Mouse (Mus musculus) heart, postnatal 0 days (tissue): Measurements from ENCODE around the gene Sipa1l3. TPM values are rescaled to one million over a fixed set of nuclear protein-coding genes. Genes with fewer than 3 reads are reported as not detected.

ENCODE experiments used
- ATAC-seq: fragments of 200-750 bp; cut with Nextera tagmentation; 2 replicates; pipeline ENCODE4 v1.8.0; 2017; ENCODE audit warnings: low read depth, moderate number of reproducible peaks, moderate library complexity; ENCODE audit not compliant: insufficient read depth
- DNase-seq: peaks from one replicate; pipeline ENCODE4 v3.0.0-alpha.2; 2016; ENCODE audit warnings: low spot score
- H3K27ac ChIP-seq: fragments of 300-500 bp; sonication (generic); 2 replicates; pipeline ENCODE4 v1.5.1; 2014; ENCODE audit warnings: low read depth, mild to moderate bottlenecking
- H3K27me3 ChIP-seq: fragments of 300-500 bp; sonication (generic); 2 replicates; pipeline ENCODE4 v1.6.1; 2014; ENCODE audit warnings: low read length, mixed read lengths; ENCODE audit not compliant: control insufficient read depth, insufficient read depth
- H3K36me3 ChIP-seq: fragments of 300-500 bp; sonication (generic); replicated peaks from 2 replicates; pipeline ENCODE4 v1.6.1; 2014; ENCODE audit warnings: low read length, mixed read lengths; ENCODE audit not compliant: control insufficient read depth, insufficient read depth
- H3K4me1 ChIP-seq: fragments of 300-500 bp; sonication (generic); 2 replicates; pipeline ENCODE4 v1.6.1; 2014; ENCODE audit warnings: antibody characterized with exemption; ENCODE audit not compliant: control insufficient read depth, insufficient read depth
- H3K4me2 ChIP-seq: fragments of 300-500 bp; sonication (generic); 2 replicates; pipeline ENCODE4 v1.6.1; 2014; ENCODE audit warnings: low read depth, mild to moderate bottlenecking, low read length, moderate library complexity
- H3K4me3 ChIP-seq: fragments of 300-500 bp; sonication (generic); 2 replicates; pipeline ENCODE4 v1.5.1; 2014; ENCODE audit warnings: low read depth, low read length
- H3K9ac ChIP-seq: fragments of 300-500 bp; sonication (generic); replicated peaks from 2 replicates; pipeline ENCODE4 v1.6.1; 2014; ENCODE audit warnings: low read depth, low read length, mixed read lengths
- H3K9me3 ChIP-seq: fragments of 300-500 bp; sonication (generic); replicated peaks from 2 replicates; pipeline ENCODE4 v1.6.1; 2016; ENCODE audit warnings: low read length; ENCODE audit not compliant: control insufficient read depth
- CTCF ChIP-seq: IDR thresholded peaks from 2 replicates; pipeline ENCODE4 v1.5.1; 2016; ENCODE audit warnings: antibody characterized with exemption, control low read depth, low read depth
- EP300 ChIP-seq: IDR thresholded peaks from 2 replicates; pipeline ENCODE4 v1.6.1; 2016; ENCODE audit warnings: antibody characterized with exemption, low read depth
- WGBS: fragments of 180-500 bp; shearing (Covaris S2); extraction: QIAGEN DNeasy Blood & Tissue Kit; methylation state at CpG from one replicate; pipeline ENCODE4 v1.1.7; 2014; 5-methylcytosine and 5-hydroxymethylcytosine counted together
- polyA plus RNA-seq: library from polyadenylated mRNA; unstranded; fragments of >200 nt; fragmentation: Nextera tagmentation; extraction: Ambion mirVana; gene quantifications from 2 replicates; pipeline ENCODE4 v1.2.1, GENCODE M21; 2015
- total RNA-seq: library from RNA; depleted of rRNA; stranded (reverse); fragments of >200 nt; gene quantifications from 2 replicates; pipeline ENCODE4 v1.2.3, GENCODE M21; 2014; ENCODE audit warnings: low replicate concordance

The Sipa1l3 gene
- total and polyA plus RNA-seq, 2 experiments from 2014 or later = 1.7 to 16.2 TPM

- DNase-seq (peak; percentile 68), ATAC-seq (no peak)
- Histone ChIP-seq H3K27ac (no peak overlapping the region), H3K4me2 (peak overlapping the region; percentile 28; the same call in 1 of the 2 replicates), H3K36me3 (no peaks in the 10 kb centered on the region), H3K4me3 (no peak overlapping the region), H3K9ac (no peak overlapping the region), H3K27me3 (peaks cover 80% of the 10 kb centered on the region), H3K4me1 (peaks cover 8% of the 10 kb centered on the region; the same call in 1 of the 2 replicates), H3K9me3 (no peaks in the 10 kb centered on the region)
- no peak for TF ChIP-seq CTCF
- TF ChIP-seq EP300 = no peak
- 44% methylated on average over 9 of the region's 9 CpGs for WGBS
Measured at GRCm38 (mm10) chr7:29441793-29442192, 76.6 kb downstream of the Sipa1l3 start.

DNA sequence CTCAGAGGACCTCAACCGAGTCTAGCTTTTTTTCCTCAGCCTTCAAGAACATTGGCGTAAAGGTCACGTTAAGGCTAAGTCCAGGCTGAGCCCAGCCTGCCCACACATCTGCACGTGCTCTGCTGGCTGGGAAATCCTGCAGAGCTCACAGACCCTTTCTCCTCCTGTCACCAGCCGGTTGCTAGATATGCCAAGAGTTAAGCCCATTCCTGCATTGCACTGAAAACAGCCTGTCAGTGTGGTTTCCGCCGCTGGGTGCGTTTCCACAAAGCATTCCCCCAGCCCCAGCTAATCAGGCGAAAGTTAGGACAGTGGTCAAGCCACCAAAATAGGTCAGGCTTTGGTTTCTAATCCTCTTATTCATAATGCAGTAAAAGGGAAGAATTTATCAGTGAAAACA lies 77.3 kb downstream of the Sipa1l3 start:
- H3K27ac ChIP-seq = no peak overlapping the region
- 53% methylated on average over 9 of the region's 9 CpGs for WGBS
- DNase-seq = no peak
- H3K4me1 ChIP-seq = peaks cover 15% of the 10 kb centered on the region; the same call in 1 of the 2 replicates
- H3K27me3 ChIP-seq = peaks cover 75% of the 10 kb centered on the region
- ATAC-seq = no peak
- H3K4me2 ChIP-seq = no peak overlapping the region
- H3K36me3 ChIP-seq = no peaks in the 10 kb centered on the region
- TF ChIP-seq CTCF = no peak
- TF ChIP-seq EP300 = no peak
- H3K9ac ChIP-seq = no peak overlapping the region
- no peak overlapping the region for H3K4me3 ChIP-seq
- H3K9me3 ChIP-seq = no peaks in the 10 kb centered on the region

- Histone ChIP-seq H3K4me2 (no peak overlapping the region), H3K9me3 (no peaks in the 10 kb centered on the region), H3K27ac (no peak overlapping the region), H3K9ac (no peak overlapping the region), H3K4me1 (peaks cover 15% of the 10 kb centered on the region; the same call in 1 of the 2 replicates), H3K36me3 (no peaks in the 10 kb centered on the region), H3K4me3 (no peak overlapping the region), H3K27me3 (peaks cover 76% of the 10 kb centered on the region)
- TF ChIP-seq CTCF (no peak), EP300 (no peak)
- WGBS = 59% methylated on average over 16 of the region's 16 CpGs
- peak; percentile 54; the same call in 1 of the 2 replicates for ATAC-seq
- peak; percentile 61 for DNase-seq
Measured at GRCm38 (mm10) chr7:29438655-29439282, 79.7 kb downstream of the Sipa1l3 start.

DNA sequence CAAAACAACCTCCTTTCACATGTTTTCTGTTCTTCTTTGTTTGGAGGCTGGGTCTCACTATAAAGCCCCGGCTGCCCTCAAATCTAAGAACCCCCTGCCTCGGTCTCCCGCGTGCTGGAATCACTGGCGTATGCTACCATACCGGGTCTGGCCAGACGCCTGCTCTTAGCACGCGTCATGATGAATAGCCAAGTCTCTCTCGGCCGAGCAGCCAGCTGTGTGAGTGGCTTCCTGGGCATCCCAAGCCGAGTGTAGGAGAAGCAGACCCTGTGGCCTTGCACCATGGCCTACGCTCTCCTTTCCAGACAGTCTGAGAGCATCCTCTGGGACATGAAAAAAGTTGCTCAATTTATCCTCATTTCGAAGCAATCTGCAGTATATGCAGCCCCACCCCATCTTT lies 80.2 kb downstream of the Sipa1l3 start:
- Histone ChIP-seq H3K4me2 (no peak overlapping the region), H3K27me3 (peaks cover 78% of the 10 kb centered on the region), H3K9me3 (no peaks in the 10 kb centered on the region), H3K36me3 (no peaks in the 10 kb centered on the region), H3K27ac (no peak overlapping the region), H3K9ac (no peak overlapping the region), H3K4me3 (no peak overlapping the region), H3K4me1 (peaks cover 15% of the 10 kb centered on the region; the same call in 1 of the 2 replicates)
- 87% methylated on average over 14 of the region's 14 CpGs for WGBS
- TF ChIP-seq EP300 (no peak), CTCF (no peak)
- ATAC-seq = peak; percentile 5; the same call in 1 of the 2 replicates
- no peak for DNase-seq

DNA sequence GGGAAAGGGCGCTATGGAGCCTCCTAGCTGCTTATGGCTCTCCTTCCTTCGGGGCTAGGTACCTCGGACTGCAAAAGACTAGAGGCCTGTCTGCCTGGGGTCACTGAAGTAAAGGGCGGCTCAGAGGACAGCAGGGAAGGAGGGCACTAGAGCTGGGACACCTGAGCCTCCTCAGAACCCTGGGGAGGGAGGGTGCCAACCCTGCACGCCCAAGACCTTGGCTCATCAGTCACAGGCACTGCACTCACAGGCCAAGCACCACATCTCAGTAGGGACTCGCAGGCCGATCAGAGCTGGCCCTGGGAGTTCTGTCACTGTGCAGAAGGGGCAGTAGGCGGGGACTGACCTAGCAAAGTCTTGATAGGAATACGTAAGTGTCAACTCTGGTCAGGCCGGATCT lies 81.4 kb downstream of the Sipa1l3 start:
- Histone ChIP-seq H3K4me1 (peaks cover 15% of the 10 kb centered on the region; the same call in 1 of the 2 replicates), H3K27me3 (peaks cover 77% of the 10 kb centered on the region), H3K9ac (no peak overlapping the region), H3K4me3 (no peak overlapping the region), H3K4me2 (no peak overlapping the region), H3K27ac (no peak overlapping the region), H3K9me3 (no peaks in the 10 kb centered on the region), H3K36me3 (no peaks in the 10 kb centered on the region)
- DNase-seq (no peak), ATAC-seq (no peak)
- 76% methylated on average over 10 of the region's 10 CpGs for WGBS
- TF ChIP-seq CTCF = no peak
- TF ChIP-seq EP300 = no peak
